Mouse (Mus musculus) forebrain, embryonic 14.5 days (tissue): ENCODE results near the gene Fbxw4. TPM values are rescaled to one million over a fixed set of nuclear protein-coding genes. Genes with fewer than 3 reads are reported as not detected.
"Not testable (repeated sequence)": the region's sequence is repeated elsewhere in the genome, so short reads cannot be mapped to it uniquely, and the experiment has no call there.

Source experiments
- ATAC-seq: fragments of 200-750 bp; cut with Nextera tagmentation; 2 replicates; pipeline ENCODE4 v1.8.0; 2017; ENCODE audit warnings: mild to moderate bottlenecking, moderate library complexity
- DNase-seq: peaks from one replicate; pipeline ENCODE4 v3.0.0-alpha.2; 2015; ENCODE audit warnings: low spot score
- H3K27ac ChIP-seq: fragments of 300-500 bp; sonication (generic); 2 replicates; pipeline ENCODE4 v1.5.1; 2014; ENCODE audit warnings: low read depth, mild to moderate bottlenecking, control low read depth, low read length, moderate library complexity
- H3K27me3 ChIP-seq: fragments of 300-500 bp; sonication (generic); replicated peaks from 2 replicates; pipeline ENCODE4 v1.6.1; 2014; ENCODE audit warnings: low read length, control low read depth, mixed read lengths; ENCODE audit not compliant: control insufficient read depth, insufficient read depth
- H3K36me3 ChIP-seq: fragments of 300-500 bp; sonication (generic); 2 replicates; pipeline ENCODE4 v1.6.1; 2014; ENCODE audit warnings: low read length, control low read depth; ENCODE audit not compliant: control insufficient read depth, insufficient read depth
- H3K4me1 ChIP-seq: fragments of 300-500 bp; sonication (generic); 2 replicates; pipeline ENCODE4 v1.6.1; 2014; ENCODE audit warnings: antibody characterized with exemption, low read length, control low read depth; ENCODE audit not compliant: control insufficient read depth, insufficient read depth
- H3K4me2 ChIP-seq: fragments of 300-500 bp; sonication (generic); 2 replicates; pipeline ENCODE4 v1.6.1; 2014; ENCODE audit warnings: mild to moderate bottlenecking, control low read depth, low read length
- H3K4me3 ChIP-seq: fragments of 300-500 bp; sonication (generic); 2 replicates; pipeline ENCODE4 v1.5.1; 2014; ENCODE audit warnings: low read depth, low read length, control low read depth
- H3K9ac ChIP-seq: fragments of 300-500 bp; sonication (generic); 2 replicates; pipeline ENCODE4 v1.6.1; 2014; ENCODE audit warnings: mild to moderate bottlenecking, low read length, control low read depth, moderate library complexity
- H3K9me3 ChIP-seq: fragments of 300-500 bp; sonication (generic); replicated peaks from 2 replicates; pipeline ENCODE4 v1.6.1; 2016; ENCODE audit warnings: low read length, control low read depth, mixed read lengths; ENCODE audit not compliant: control insufficient read depth
- WGBS: fragments of 180-500 bp; shearing (Covaris S2); extraction: QIAGEN DNeasy Blood & Tissue Kit; methylation state at CpG from one replicate; pipeline ENCODE4 v1.1.7; 2014; 5-methylcytosine and 5-hydroxymethylcytosine counted together
- polyA plus RNA-seq: library from polyadenylated mRNA; unstranded; fragments of >200 nt; fragmentation: Nextera tagmentation; extraction: Ambion mirVana; gene quantifications from 2 replicates; pipeline ENCODE4 v1.2.1, GENCODE M21; 2014

Gene Fbxw4
- polyA plus RNA-seq, 1 experiment from 2014 or later: 4.7 TPM

GRCm38 (mm10) chr19:45649776-45650175 lies 10.3 kb downstream of the Fbxw4 start:
- DNase-seq: no peak
- 87% methylated on average over 4 of the region's 4 CpGs for WGBS
- no peak overlapping the region for H3K4me3 ChIP-seq
- no peak overlapping the region for H3K4me2 ChIP-seq
- no peak overlapping the region for H3K9ac ChIP-seq
- H3K36me3 ChIP-seq: no peaks in the 10 kb centered on the region
- no peaks in the 10 kb centered on the region for H3K27me3 ChIP-seq
- no peaks in the 10 kb centered on the region for H3K9me3 ChIP-seq
- ATAC-seq: no peak
- no peaks in the 10 kb centered on the region; the same call in 1 of the 2 replicates for H3K4me1 ChIP-seq
- no peak overlapping the region for H3K27ac ChIP-seq

- not testable (repeated sequence) for H3K4me1 ChIP-seq, H3K4me3 ChIP-seq, ATAC-seq, DNase-seq, H3K27me3 ChIP-seq, H3K4me2 ChIP-seq, H3K36me3 ChIP-seq, H3K9ac ChIP-seq, H3K27ac ChIP-seq, H3K9me3 ChIP-seq
- 97% methylated on average over 6 of the region's 6 CpGs for WGBS
Measured at GRCm38 (mm10) chr19:45648469-45648868, 11.6 kb downstream of the Fbxw4 start.

- no peak for ATAC-seq
- Histone ChIP-seq H3K36me3 (no peaks in the 10 kb centered on the region), H3K9ac (no peak overlapping the region), H3K4me2 (no peak overlapping the region), H3K9me3 (no peaks in the 10 kb centered on the region), H3K27ac (no peak overlapping the region), H3K27me3 (no peaks in the 10 kb centered on the region), H3K4me1 (no peaks in the 10 kb centered on the region), H3K4me3 (no peak overlapping the region)
- DNase-seq: no peak
- 46% methylated on average over 4 of the region's 4 CpGs for WGBS
Measured at GRCm38 (mm10) chr19:45646866-45647265, 13.2 kb downstream of the Fbxw4 start.

GRCm38 (mm10) chr19:45640691-45641090 lies 19.4 kb downstream of the Fbxw4 start:
- no peak overlapping the region for H3K9ac ChIP-seq
- no peaks in the 10 kb centered on the region for H3K4me1 ChIP-seq
- peaks cover 5% of the 10 kb centered on the region; the same call in 1 of the 2 replicates for H3K36me3 ChIP-seq
- 79% methylated on average over 7 of the region's 7 CpGs for WGBS
- no peak overlapping the region for H3K4me3 ChIP-seq
- H3K27ac ChIP-seq: no peak overlapping the region
- no peak for DNase-seq
- H3K4me2 ChIP-seq: no peak overlapping the region
- ATAC-seq: no peak
- H3K9me3 ChIP-seq: no peaks in the 10 kb centered on the region
- H3K27me3 ChIP-seq: no peaks in the 10 kb centered on the region

GRCm38 (mm10) chr19:45635960-45636359 lies 24.2 kb downstream of the Fbxw4 start:
- Histone ChIP-seq H3K9ac (no peak overlapping the region), H3K36me3 (peaks cover 11% of the 10 kb centered on the region; the same call in 1 of the 2 replicates), H3K27me3 (no peaks in the 10 kb centered on the region), H3K27ac (no peak overlapping the region), H3K4me3 (no peak overlapping the region), H3K4me1 (no peaks in the 10 kb centered on the region), H3K4me2 (no peak overlapping the region), H3K9me3 (no peaks in the 10 kb centered on the region)
- no peak for ATAC-seq
- 81% methylated on average over 5 of the region's 5 CpGs for WGBS
- no peak for DNase-seq

GRCm38 (mm10) chr19:45631584-45631983 lies 28.5 kb downstream of the Fbxw4 start:
- no peak overlapping the region for H3K4me3 ChIP-seq
- no peak overlapping the region for H3K4me2 ChIP-seq
- H3K4me1 ChIP-seq: no peaks in the 10 kb centered on the region
- no peaks in the 10 kb centered on the region for H3K9me3 ChIP-seq
- H3K27me3 ChIP-seq: no peaks in the 10 kb centered on the region
- H3K27ac ChIP-seq: no peak overlapping the region
- DNase-seq (no peak), ATAC-seq (no peak)
- WGBS: 52% methylated on average over 3 of the region's 3 CpGs
- peaks cover 20% of the 10 kb centered on the region for H3K36me3 ChIP-seq
- H3K9ac ChIP-seq: no peak overlapping the region

- H3K27ac ChIP-seq: no peak overlapping the region
- no peak for DNase-seq
- H3K9me3 ChIP-seq: no peaks in the 10 kb centered on the region
- no peak overlapping the region for H3K4me3 ChIP-seq
- peaks cover 18% of the 10 kb centered on the region for H3K36me3 ChIP-seq
- no peaks in the 10 kb centered on the region for H3K4me1 ChIP-seq
- WGBS: 84% methylated on average over 5 of the region's 5 CpGs
- no peak for ATAC-seq
- H3K4me2 ChIP-seq: no peak overlapping the region
- no peaks in the 10 kb centered on the region for H3K27me3 ChIP-seq
- no peak overlapping the region for H3K9ac ChIP-seq
Measured at GRCm38 (mm10) chr19:45630953-45631352, 29.2 kb downstream of the Fbxw4 start.

GRCm38 (mm10) chr19:45629219-45629618 lies 30.9 kb downstream of the Fbxw4 start:
- WGBS: 96% methylated on average over 3 of the region's 3 CpGs
- no peak for ATAC-seq
- Histone ChIP-seq H3K27me3 (no peaks in the 10 kb centered on the region), H3K27ac (no peak overlapping the region), H3K4me3 (no peak overlapping the region), H3K4me1 (no peaks in the 10 kb centered on the region), H3K36me3 (peaks cover 16% of the 10 kb centered on the region), H3K4me2 (no peak overlapping the region), H3K9me3 (no peaks in the 10 kb centered on the region), H3K9ac (no peak overlapping the region)
- no peak for DNase-seq

- no peaks in the 10 kb centered on the region for H3K27me3 ChIP-seq
- WGBS: 19% methylated on average over 6 of the region's 6 CpGs
- ATAC-seq: no peak
Measured at GRCm38 (mm10) chr19:45628649-45629048, 31.5 kb downstream of the Fbxw4 start.

More at GRCm38 (mm10) chr19:45628649-45629048, 31.5 kb downstream of the Fbxw4 start:
- no peak overlapping the region for H3K4me3 ChIP-seq
- no peak overlapping the region for H3K4me2 ChIP-seq
- no peak for DNase-seq
- H3K9me3 ChIP-seq: no peaks in the 10 kb centered on the region
- H3K36me3 ChIP-seq: peaks cover 15% of the 10 kb centered on the region
- H3K4me1 ChIP-seq: no peaks in the 10 kb centered on the region
- H3K9ac ChIP-seq: no peak overlapping the region
- H3K27ac ChIP-seq: no peak overlapping the region
